Mouse (Mus musculus): ENCODE measurements around the gene Ins1.

Ins1 gene

DNA sequence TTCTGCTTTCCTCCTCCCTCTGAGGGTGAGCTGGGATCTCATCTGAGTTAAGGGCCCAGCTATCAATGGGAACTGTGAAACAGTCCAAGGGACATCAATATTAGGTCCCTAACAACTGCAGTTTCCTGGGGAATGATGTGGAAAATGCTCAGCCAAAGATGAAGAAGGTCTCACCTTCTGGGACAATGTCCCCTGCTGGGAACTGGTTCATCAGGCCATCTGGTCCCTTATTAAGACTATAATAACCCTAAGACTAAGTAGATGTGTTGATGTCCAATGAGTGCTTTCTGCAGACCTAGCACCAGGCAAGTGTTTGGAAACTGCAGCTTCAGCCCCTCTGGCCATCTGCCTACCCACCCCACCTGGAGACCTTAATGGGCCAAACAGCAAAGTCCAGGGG is at the start of gene Ins1:
TSS of gene Ins1 (plus strand) at position 301 of the 400 bp plus-strand sequence.
- Histone ChIP-seq H3K36me3 (ENCODE audit: control insufficient read depth, insufficient read depth, low read length, poor library complexity, severe bottlenecking) (no peaks in the 10 kb centered on the region), H3K27me3 (ENCODE audit: control insufficient read depth, insufficient read depth, low read length, poor library complexity, severe bottlenecking) (no peaks in the 10 kb centered on the region)
- no peak for DNase-seq (ENCODE audit: low read depth, low spot score)
